Mouse (Mus musculus) kidney, adult 2 months (tissue): ENCODE results near the gene Tchp.

Experiments used
- CTCF ChIP-seq: fragments of 200-500 bp; conservative IDR thresholded peaks from 2 replicates; pipeline ENCODE4 v1.5.1; 2011; ENCODE audit warnings: low read depth, mild to moderate bottlenecking, control low read depth, low read length, moderate library complexity, mixed read lengths; ENCODE audit not compliant: insufficient read depth, insufficient read length
- POLR2A ChIP-seq: fragments of 200-500 bp; IDR thresholded peaks from one replicate; pipeline ENCODE4 v1.6.1; 2011; ENCODE audit warnings: low read depth, low read length, control low read depth

GRCm38 (mm10) chr5:114752397-114752796 is 44.8 kb downstream of the Tchp start:
- TF ChIP-seq POLR2A: no peak
- no peak for TF ChIP-seq CTCF
